11 mouse cellular contexts compared by ENCODE assay signal in genomic region chr19:26891306-26891964, GRCm38 (mm10). TPM values are rescaled to one million over a fixed set of nuclear protein-coding genes. Genes with fewer than 3 reads are reported as not detected.
DNase-seq lines count a peak whose midpoint lies in the region.
"Had no signal": no experiment of that assay in that cellular context is flagged by ENCODE, and none has a peak within 500 bp of the region (broad histone marks: within the 10 kb centered on the region; RNA-seq: fewer than 3 reads in every experiment).

No protein-coding gene starts in this region.

- H3K36me3 ChIP-seq in hindbrain, embryonic 10.5 days, result no peaks in the 10 kb centered on the region

- H3K4me3 ChIP-seq in hindbrain, embryonic 10.5 days, result no peak overlapping the region
- H3K4me3 ChIP-seq: myocyte had no signal

- WGBS in hindbrain, embryonic 10.5 days, result 89% methylated on average over 9 of the region's 9 CpGs

- peaks cover 3% of the 10 kb centered on the region for H3K4me1 ChIP-seq in hindbrain, embryonic 10.5 days (replicated peaks)

- peak; percentile 45 for DNase-seq in heart, adult 8-10 months (ENCODE audit: low spot score)
- DNase-seq in heart, postnatal 25 days (ENCODE audit: low spot score), result no peak
- DNase-seq in adrenal gland, postnatal 36 days, result peak; percentile 68 to 78
- DNase-seq in heart, postnatal 4 days, result peak; percentile 65
- DNase-seq in lung, postnatal 10 days, result peak; percentile 70
- DNase-seq in embryo, embryonic 10 days (ENCODE audit: low spot score), result no peak
- no peak for DNase-seq in cerebellum, adult 9-10 months
- DNase-seq in hindbrain, embryonic 10.5 days (ENCODE audit: low spot score), result no peak

- no peaks in the 10 kb centered on the region for H3K27me3 ChIP-seq in hindbrain, embryonic 10.5 days (ENCODE audit: insufficient read depth, poor library complexity, severe bottlenecking)

- intact Hi-C loops in heart, postnatal 25 days (cut with DNase I), result no loop called here

- H3K27ac ChIP-seq in hindbrain, embryonic 10.5 days, result no peak overlapping the region

- H3K9me3 ChIP-seq in hindbrain, embryonic 10.5 days, result no peaks in the 10 kb centered on the region

RNA-seq across cellular contexts. Expression of gene Gm815, which starts 5.8 kb away (rescaled TPM):
- not detected for total RNA-seq in heart, adult 8-10 months (2022)
- not detected for total RNA-seq in heart, postnatal 25 days (2021)
- total RNA-seq in adrenal gland, postnatal 36 days (2021), result not detected
- not detected for total RNA-seq in heart, postnatal 4 days (2021)
- polyA plus RNA-seq in hindbrain, embryonic 10.5 days (2016; fragmentation: Nextera tagmentation; extraction: Ambion mirVana), result not detected in 2 replicates
- total RNA-seq: ES-E14; layer of hippocampus, postnatal 36 days had no signal
- polyA plus RNA-seq: myocyte had no signal

Comparison
In these comparisons a context has a peak if more than half of its experiments do, and no peak if none do; other contexts are left out.
1. DNase-seq: peak in heart, adult 8-10 months (single experiment), adrenal gland, postnatal 36 days (2 of 2), heart, postnatal 4 days (single experiment) and lung, postnatal 10 days (single experiment); none in heart, postnatal 25 days (single experiment), embryo, embryonic 10 days (single experiment), cerebellum, adult 9-10 months (single experiment) and hindbrain, embryonic 10.5 days (single experiment).